Mouse (Mus musculus) heart, adult 18-20 months (tissue): ENCODE measurements at regions not wholly inside any gene's neighbourhood (a gene's known extent, or its start where the extent isn't known, plus 50 kb on each side); places are given as distances from the start of the nearest gene placed in this dataset.
"Not testable (repeated sequence)": the region's sequence is repeated elsewhere in the genome, so short reads cannot be mapped to it uniquely, and the experiment has no call there.

ENCODE experiments used
- DNase-seq, 2 experiments: peaks; one replicate each; pipeline ENCODE4 v3.0.0; 2021 to 2022; ENCODE audit warnings: mixed read lengths in 1 of 2

DNA sequence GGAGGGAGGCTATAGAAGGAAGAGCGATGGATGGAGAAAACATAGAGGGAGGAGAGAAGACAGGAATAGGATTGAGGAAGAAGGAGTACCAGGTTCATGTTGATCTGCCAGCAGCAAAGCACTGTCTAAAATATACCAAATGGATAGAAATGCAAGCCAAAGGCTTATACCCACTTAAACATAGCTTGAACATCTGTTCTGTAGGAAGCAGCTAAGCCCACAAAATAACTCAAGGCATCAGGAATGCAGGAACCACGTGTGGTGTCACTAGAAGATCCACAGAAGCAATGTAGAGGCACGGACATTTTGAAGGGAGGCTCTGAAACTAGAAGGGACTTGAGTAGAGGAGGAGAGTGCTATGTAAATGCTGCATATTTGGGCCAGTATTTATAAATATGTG is 78.9 kb downstream of the Smgc start:
- no peak for DNase-seq

DNA sequence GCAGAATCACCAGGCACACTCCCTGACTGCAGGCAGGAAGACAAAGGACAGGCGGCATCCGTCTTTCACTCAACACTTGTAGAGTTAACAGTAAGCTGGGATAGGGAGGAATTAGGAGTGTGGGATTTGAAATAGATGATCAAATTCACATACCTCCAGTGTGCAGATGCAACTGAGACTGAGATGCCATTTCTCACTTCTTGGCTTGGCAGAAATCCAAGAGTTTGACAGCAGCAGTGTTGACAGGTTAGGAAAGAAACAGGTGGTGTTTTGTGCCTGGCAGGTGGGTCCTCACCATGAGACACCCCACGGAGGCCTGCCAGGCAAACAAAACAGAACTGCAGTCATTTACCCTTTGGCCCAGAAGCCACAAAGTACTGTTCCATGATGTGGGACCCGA is 79.8 kb downstream of the Smgc start:
- no peak for DNase-seq

DNA sequence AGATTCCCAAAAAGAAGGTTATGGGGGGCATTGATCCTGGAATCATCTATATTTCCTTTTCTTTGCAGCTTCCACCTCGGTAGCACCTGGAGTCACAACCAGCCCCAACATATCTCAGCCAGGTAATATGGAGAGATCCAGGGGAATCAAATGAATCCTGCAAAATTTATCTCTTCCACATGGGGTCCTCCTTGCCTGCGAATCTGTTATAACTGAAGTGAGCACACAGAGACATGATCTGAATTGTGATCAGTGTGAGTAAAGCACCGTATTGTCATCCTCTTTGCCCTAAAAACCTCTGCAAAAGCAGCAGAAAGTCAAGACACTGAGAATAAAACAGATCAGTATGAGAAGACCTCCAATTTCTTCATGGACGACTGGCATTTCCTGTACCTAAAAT is 86.5 kb downstream of the Smgc start:
- DNase-seq: no peak

DNA sequence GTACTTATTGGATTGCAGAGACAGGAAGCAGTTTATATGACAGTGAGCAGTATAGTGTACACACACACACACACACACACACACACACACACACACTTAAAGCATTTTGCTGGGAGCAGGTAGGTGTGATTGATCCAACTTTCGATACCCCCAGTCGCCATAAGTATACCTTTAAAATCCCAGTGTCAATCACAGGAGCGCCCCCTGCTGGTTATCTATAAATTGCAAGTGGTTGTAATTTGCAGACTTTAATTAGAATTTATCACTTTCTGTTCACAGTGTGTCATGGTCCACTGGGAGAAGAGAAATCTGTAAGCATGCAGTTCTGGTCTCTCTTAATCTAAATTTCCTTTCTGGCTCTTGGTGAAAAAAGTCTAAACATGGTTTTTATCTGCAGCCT is 89.4 kb downstream of the Smgc start:
- DNase-seq: no peak

DNA sequence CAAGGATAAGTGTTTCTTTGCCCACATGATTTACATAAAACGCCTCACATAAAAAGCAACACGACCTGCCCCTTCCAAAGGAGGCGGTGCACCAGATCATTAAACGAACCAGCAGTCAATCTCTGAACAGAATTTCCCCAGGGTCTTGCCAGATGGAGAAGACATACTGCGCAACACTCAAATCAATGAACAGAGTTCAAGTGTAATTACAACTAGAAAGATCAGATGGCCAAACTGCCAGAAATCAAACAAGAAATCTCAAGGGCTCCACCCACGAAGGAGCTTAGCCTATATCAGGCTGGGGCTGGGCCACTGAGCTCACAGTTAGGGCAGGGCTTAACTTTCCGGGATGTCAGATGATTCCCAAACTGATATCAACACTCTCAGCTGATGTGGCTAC is 90.4 kb downstream of the Smgc start:
- DNase-seq: no peak

DNA sequence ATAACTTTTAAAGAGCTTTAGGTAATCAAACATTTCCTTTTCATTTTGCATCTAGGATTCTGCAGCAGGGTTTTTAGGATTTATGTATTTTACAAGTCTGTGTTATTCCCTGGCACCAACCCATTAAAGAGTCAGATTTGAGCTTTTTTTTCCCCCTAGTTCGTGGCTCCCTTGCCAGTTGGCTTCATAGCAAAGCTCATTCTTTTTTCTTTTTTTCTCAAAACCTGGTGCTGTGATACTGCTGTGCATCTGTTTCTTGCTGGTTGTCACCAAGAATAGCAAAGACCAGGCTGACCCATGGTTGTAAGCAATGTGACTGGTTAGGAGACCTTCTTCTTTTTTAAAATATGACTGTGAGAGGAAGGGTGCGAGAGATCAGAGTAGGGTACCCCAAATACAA is 93.7 kb upstream of the Cntn1 start:
- no peak for DNase-seq

DNA sequence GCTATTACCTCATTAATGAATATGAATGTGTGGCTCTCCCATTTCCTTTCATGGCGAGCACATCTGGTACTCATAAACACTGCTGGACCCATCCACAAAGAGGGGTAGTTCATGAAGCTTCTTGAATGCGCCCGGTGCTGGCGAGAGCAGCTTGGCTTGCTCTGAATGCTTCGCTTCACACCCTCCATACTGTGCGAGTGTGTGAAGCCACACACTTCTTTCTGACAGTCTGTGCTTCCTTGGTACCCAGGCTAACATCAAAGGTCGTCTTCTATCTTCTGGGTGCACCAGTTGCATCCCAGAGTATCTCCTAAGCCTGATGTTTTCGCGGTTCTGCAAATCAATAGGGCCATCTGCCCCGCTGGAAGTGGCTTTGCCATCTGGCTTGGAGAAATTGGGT is 85.8 kb upstream of the Cntn1 start:
- DNase-seq: no peak

DNA sequence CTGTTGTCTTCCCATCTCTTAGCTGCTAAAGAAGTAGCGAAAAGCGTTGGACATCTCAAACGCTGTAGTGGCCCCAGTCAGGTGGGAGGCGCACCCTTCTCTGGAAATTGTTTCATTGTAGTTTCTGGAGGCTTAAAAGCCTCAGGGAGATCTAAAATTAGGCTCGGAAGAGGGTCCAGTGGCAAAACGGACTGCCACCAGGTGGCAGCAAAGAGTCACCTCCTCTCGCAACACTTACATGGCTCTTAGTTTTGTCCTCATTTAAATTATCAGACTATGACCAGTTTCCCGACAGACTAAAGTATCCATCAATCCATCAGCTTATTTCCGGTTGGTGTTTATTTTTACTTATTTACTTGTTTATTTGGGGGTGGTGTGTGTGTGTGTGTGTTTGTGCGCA is 81.6 kb upstream of the Cntn1 start:
- peak; percentile 6 to 40 for DNase-seq

DNA sequence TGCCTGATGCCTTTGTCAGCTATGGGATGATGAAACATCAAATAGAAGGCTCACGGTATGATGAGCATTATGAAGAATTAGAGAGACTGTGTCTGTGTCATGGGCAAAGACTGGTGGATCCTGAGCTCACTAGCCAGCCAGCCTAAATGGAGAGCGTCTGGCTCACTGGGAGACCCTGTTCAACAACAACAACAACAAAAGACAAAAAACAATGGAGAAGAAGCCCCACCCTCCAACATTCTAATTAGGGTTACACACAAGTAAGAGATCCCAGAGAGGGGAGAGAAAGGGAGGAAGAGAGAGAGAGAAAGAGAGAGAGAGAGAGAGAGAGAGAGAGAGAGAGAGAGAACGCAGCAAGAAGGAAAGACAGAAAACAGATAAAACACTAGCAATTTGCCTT is 79.6 kb upstream of the Cntn1 start:
- DNase-seq: no peak

DNA sequence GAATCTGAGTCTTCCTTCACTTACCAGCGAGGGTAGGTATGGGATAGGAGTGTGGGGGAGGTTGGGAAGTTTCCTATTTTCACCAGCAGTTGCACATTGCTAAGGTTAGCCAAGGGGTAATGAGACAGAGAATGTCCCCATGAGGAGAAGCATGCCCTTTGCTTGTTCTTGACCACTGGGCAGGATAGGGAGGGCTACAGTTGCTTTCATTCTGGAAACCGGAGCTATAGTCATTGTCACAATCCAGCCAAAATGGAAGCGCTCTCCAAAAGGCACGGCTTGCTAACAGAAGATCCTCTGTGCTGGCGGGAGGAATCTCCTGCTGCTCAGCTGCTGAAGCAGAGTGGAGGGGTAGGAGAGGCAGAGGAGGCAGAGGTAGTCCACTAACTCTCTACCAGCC is 79.1 kb upstream of the Cntn1 start:
- DNase-seq: no peak

DNA sequence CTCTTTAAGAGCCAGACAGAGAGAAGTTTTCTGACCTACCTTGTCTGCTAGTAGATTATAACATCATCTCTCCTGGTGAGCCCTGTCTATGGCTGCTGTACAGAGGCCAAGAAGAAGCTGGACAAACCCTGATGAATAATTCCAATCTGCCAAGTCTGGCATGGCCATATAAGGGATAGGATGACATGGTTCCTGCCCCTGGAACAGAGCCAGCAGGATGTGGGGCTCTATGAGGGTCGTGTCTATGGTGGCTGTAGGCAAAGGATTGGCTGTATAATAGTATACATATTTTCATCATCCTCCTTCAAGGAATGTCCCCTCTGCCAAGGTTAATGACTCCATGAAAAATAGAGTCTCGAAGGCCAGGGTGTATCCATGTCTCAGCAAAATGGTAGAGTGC is 75.4 kb upstream of the Cntn1 start:
- no peak for DNase-seq

DNA sequence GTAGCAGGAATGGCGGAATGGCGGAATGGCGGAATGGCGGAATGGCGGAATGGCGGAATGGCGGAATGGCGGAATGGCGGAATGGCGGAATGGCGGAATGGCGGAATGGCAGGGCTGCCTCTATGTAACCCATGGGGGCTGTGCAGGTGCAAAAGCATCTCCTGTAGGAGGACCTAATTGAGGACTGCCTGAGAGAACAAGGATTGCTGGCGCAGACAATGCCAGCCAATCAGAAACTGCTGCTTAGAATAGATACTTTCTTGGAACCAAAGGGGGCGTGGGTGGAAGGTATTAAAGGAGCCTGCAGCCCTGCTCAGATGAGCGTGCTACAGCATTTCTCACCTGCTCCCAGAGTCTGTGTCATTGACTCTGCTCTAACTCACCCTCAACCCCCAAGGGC is 67.8 kb upstream of the Cntn1 start:
- DNase-seq: not testable (repeated sequence)

DNA sequence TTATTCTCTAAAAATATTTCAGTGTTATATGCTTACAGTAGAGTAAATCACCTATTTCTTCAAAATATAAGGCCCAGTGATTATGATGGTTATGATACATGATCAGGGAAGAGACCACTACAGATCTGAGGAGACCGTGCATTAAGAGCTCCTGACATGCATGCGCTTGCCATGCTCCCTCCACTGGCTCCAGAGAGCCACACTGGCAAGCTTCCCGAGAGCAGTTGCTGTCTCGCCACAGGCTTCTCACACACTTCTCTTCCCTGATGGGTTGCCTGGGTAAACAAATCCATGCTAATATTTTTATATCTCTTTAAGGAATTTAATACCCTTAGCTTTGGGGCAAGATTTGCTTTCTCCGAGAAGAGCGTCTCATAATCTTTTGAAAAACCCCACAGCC is 50.9 kb upstream of the Cntn1 start:
- DNase-seq: no peak
